Mouse (Mus musculus): ENCODE measurements around the gene Zfp362.

The Zfp362 gene

GRCm38 (mm10) chr4:128729709-128730037 lies 76.2 kb downstream of the Zfp362 start:
- DNase-seq (ENCODE audit: low spot score): peak; percentile 36

GRCm38 (mm10) chr4:128729033-128729708 lies 76.7 kb downstream of the Zfp362 start:
- DNase-seq (ENCODE audit: low spot score): no peak

GRCm38 (mm10) chr4:128728431-128728851 lies 77.4 kb downstream of the Zfp362 start:
- DNase-seq (ENCODE audit: low spot score): no peak

GRCm38 (mm10) chr4:128727721-128728430 lies 78.0 kb downstream of the Zfp362 start:
- peak; percentile 61 for DNase-seq (ENCODE audit: low spot score)

GRCm38 (mm10) chr4:128727019-128727720 lies 78.7 kb downstream of the Zfp362 start:
- peak; percentile 84 for DNase-seq (ENCODE audit: low spot score)

GRCm38 (mm10) chr4:128724059-128724458 lies 81.8 kb downstream of the Zfp362 start:
- peak; percentile 68 for DNase-seq (ENCODE audit: low spot score)

- DNase-seq (ENCODE audit: low spot score): no peak
Measured at GRCm38 (mm10) chr4:128723431-128723830, 82.4 kb downstream of the Zfp362 start.
